Mouse (Mus musculus) bone marrow, adult 2 months (tissue): ENCODE results near the gene Ptprt. TPM values are rescaled to one million over a fixed set of nuclear protein-coding genes. Genes with fewer than 3 reads are reported as not detected.

Experiments
- H3K27ac ChIP-seq: fragments of 200-500 bp; 2 replicates; pipeline ENCODE4 v1.5.1; 2012; ENCODE audit warnings: low read depth, mild to moderate bottlenecking, control low read depth, inconsistent platforms, low read length; ENCODE audit not compliant: control insufficient read depth, poor library complexity, insufficient read depth
- H3K4me1 ChIP-seq: fragments of 200-500 bp; 2 replicates; pipeline ENCODE4 v1.6.1; 2011; ENCODE audit warnings: low read length; ENCODE audit not compliant: control insufficient read depth, insufficient read depth
- H3K4me3 ChIP-seq: fragments of 200-500 bp; replicated peaks from 2 replicates; pipeline ENCODE3; 2011; ENCODE audit warnings: mild to moderate bottlenecking, low read depth, low read length, control low read depth; ENCODE audit not compliant: control insufficient read depth
- CTCF ChIP-seq: fragments of 200-500 bp; IDR thresholded peaks from 2 replicates; pipeline ENCODE4 v1.5.1; 2011; ENCODE audit warnings: low read length, control low read depth; ENCODE audit not compliant: control insufficient read depth, insufficient read depth
- POLR2A ChIP-seq: fragments of 200-500 bp; IDR thresholded peaks from 2 replicates; pipeline ENCODE4 v1.6.1; 2011; ENCODE audit warnings: low read depth, mild to moderate bottlenecking, control low read depth, low read length, borderline replicate concordance; ENCODE audit not compliant: control insufficient read depth
- WGBS: fragments of 180-500 bp; shearing (Covaris S2); methylation state at CpG from one replicate; pipeline ENCODE4 v1.1.7; 2018; 5-methylcytosine and 5-hydroxymethylcytosine counted together
- polyA plus RNA-seq: library from polyadenylated mRNA; stranded (reverse); fragments of >200 nt; gene quantifications from 2 replicates; pipeline ENCODE4 v1.2.4, GENCODE M21; 2011; ENCODE audit warnings: low replicate concordance; ENCODE audit not compliant: missing spikeins, insufficient read depth, insufficient read length

The Ptprt gene
- polyA plus RNA-seq, 1 experiment, result not detected

- peak overlapping the region; percentile 36 for H3K4me3 ChIP-seq
- no peak for TF ChIP-seq POLR2A
- no peak for TF ChIP-seq CTCF
- H3K4me1 ChIP-seq, result no peaks in the 10 kb centered on the region
- WGBS, result 15% methylated on average over 8 of the region's 8 CpGs
- H3K27ac ChIP-seq, result no peak overlapping the region
Measured at GRCm38 (mm10) chr2:161511101-161511759, 1149.7 kb downstream of the Ptprt start.

GRCm38 (mm10) chr2:161499097-161499899 is 1161.6 kb downstream of the Ptprt start:
- no peak overlapping the region for H3K27ac ChIP-seq
- no peaks in the 10 kb centered on the region for H3K4me1 ChIP-seq
- no peak for TF ChIP-seq POLR2A
- WGBS, result 23% methylated on average over 13 of the region's 13 CpGs
- H3K4me3 ChIP-seq, result no peak overlapping the region

- Histone ChIP-seq H3K4me3 (no peak overlapping the region), H3K27ac (no peak overlapping the region), H3K4me1 (no peaks in the 10 kb centered on the region)
- TF ChIP-seq CTCF, result no peak
- TF ChIP-seq POLR2A, result no peak
- WGBS, result 26% methylated on average over 13 of the region's 13 CpGs
Measured at GRCm38 (mm10) chr2:161498449-161499096, 1162.4 kb downstream of the Ptprt start.

GRCm38 (mm10) chr2:161481741-161482140 is 1179.2 kb downstream of the Ptprt start:
- Histone ChIP-seq H3K27ac (no peak overlapping the region), H3K4me1 (no peaks in the 10 kb centered on the region), H3K4me3 (no peak overlapping the region)
- TF ChIP-seq POLR2A, result no peak
- no peak for TF ChIP-seq CTCF
- 63% methylated on average over 1 of the region's 1 CpGs for WGBS

- no peak for TF ChIP-seq POLR2A
- no peak for TF ChIP-seq CTCF
- H3K4me3 ChIP-seq, result no peak overlapping the region
- no peaks in the 10 kb centered on the region for H3K4me1 ChIP-seq
- no peak overlapping the region for H3K27ac ChIP-seq
Measured at GRCm38 (mm10) chr2:161480445-161480844, 1180.5 kb downstream of the Ptprt start.
